Mouse (Mus musculus): ENCODE data around the gene Ryr3.

DNA sequence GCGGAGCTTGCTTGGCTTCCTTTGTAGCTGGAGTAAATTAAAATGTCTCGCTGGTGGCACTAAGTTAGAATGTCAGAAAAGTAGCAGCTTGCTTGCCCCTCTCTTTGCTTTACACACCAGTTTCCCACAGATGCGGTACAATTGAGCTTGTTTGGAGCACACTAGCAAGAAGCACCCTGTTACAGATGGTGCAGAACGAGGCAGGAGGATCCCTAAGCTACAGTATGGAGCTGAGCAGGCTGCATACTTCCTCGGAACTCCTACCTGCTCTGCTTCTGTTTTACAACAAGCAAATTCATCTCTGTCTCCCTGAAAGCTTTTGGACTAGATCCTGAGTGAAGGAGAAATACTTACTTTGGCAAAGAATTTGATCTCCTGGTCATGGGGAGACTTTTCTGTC lies 465.5 kb downstream of the Ryr3 start:
- TF ChIP-seq POLR2A (IDR thresholded peaks at IDR 0.05; ENCODE audit: insufficient read length, low read depth) (no peak), CEBPB (IDR thresholded peaks at IDR 0.05; ENCODE audit: insufficient read depth, poor library complexity, severe bottlenecking) (no peak), TCF12 (IDR thresholded peaks at IDR 0.05; ENCODE audit: insufficient read depth, poor library complexity, severe bottlenecking) (no peak)

Measured in myocyte (in vitro differentiated cells).